ENCODE assay signal across 8 mouse cellular contexts in genomic region chr10:79920958-79921535, GRCm38 (mm10). TPM values are rescaled to one million over a fixed set of nuclear protein-coding genes. Genes with fewer than 3 reads are reported as not detected.
DNase-seq lines count a peak whose midpoint lies in the region; ATAC-seq and TF ChIP-seq lines count a peak whose summit lies in the region.

Gene R3hdm4 (minus strand): TSS chr10:79921208.

- no peak for DNase-seq in lung, postnatal 25 days (ENCODE audit: low spot score)
- DNase-seq in gastrocnemius, postnatal 25 days, result no peak
- DNase-seq in midbrain, embryonic 10.5 days (ENCODE audit: low spot score), result no peak
- DNase-seq in frontal cortex, postnatal 25 days (ENCODE audit: low spot score in 2 of 2), result no peak
- no peak for DNase-seq in c-Kit-positive CD71-positive TER-119-positive erythroid progenitor cells, embryonic 14.5 days (ENCODE audit: low spot score)

- peaks cover 47% of the 10 kb centered on the region for H3K4me1 ChIP-seq in lung, embryonic 15.5 days
- H3K4me1 ChIP-seq in bone marrow macrophage, adult 2 months (ENCODE audit: control insufficient read depth, insufficient read depth, low read length), result peaks cover 14% of the 10 kb centered on the region
- peaks cover 39% of the 10 kb centered on the region for H3K4me1 ChIP-seq in intestine, embryonic 16.5 days (ENCODE audit: control insufficient read depth, insufficient read depth, low read length)
- peaks cover 71% of the 10 kb centered on the region for H3K4me1 ChIP-seq in midbrain, embryonic 10.5 days

- no peaks in the 10 kb centered on the region for H3K36me3 ChIP-seq in lung, embryonic 15.5 days
- H3K36me3 ChIP-seq in intestine, embryonic 16.5 days (ENCODE audit: control insufficient read depth, insufficient read depth, low read length), result no peaks in the 10 kb centered on the region
- H3K36me3 ChIP-seq in midbrain, embryonic 10.5 days, result no peaks in the 10 kb centered on the region

- peaks cover 62% of the 10 kb centered on the region for H3K27me3 ChIP-seq in lung, embryonic 15.5 days
- peaks cover 48% of the 10 kb centered on the region for H3K27me3 ChIP-seq in intestine, embryonic 16.5 days (replicated peaks; ENCODE audit: control insufficient read depth, insufficient read depth, low read length)
- H3K27me3 ChIP-seq in midbrain, embryonic 10.5 days (ENCODE audit: low read depth, poor library complexity, severe bottlenecking), result peaks cover 77% of the 10 kb centered on the region

- no peak for TF ChIP-seq POLR2A in bone marrow macrophage, adult 2 months (IDR thresholded peaks at IDR 0.05; ENCODE audit: borderline replicate concordance, low read depth, low read length)

- WGBS in lung, embryonic 15.5 days, result 4% methylated on average over 41 of the region's 41 CpGs
- WGBS in intestine, embryonic 16.5 days, result 4% methylated on average over 41 of the region's 41 CpGs
- WGBS in midbrain, embryonic 10.5 days, result 4% methylated on average over 41 of the region's 41 CpGs

- H3K27ac ChIP-seq in lung, embryonic 15.5 days, result no peak within 1 kb of the TSS
- no peak within 1 kb of the TSS for H3K27ac ChIP-seq in bone marrow macrophage, adult 2 months (ENCODE audit: insufficient read depth, low read depth, low read length)
- no peak within 1 kb of the TSS for H3K27ac ChIP-seq in intestine, embryonic 16.5 days (ENCODE audit: low read length)
- H3K27ac ChIP-seq in midbrain, embryonic 10.5 days (replicated peaks), result no peak within 1 kb of the TSS; the same call in 1 of the 2 replicates

- no peak for ATAC-seq in lung, embryonic 15.5 days (ENCODE audit: borderline replicate concordance, extremely low read depth, low FRiP score, low TSS enrichment)
- ATAC-seq in intestine, embryonic 16.5 days, result 0 out of 2 replicates have a peak, but pooled peaks have one; percentile 14

- H3K4me3 ChIP-seq in lung, embryonic 15.5 days, result peak within 1 kb of the TSS; percentile 29
- H3K4me3 ChIP-seq in bone marrow macrophage, adult 2 months (ENCODE audit: insufficient read depth, low read length), result no peak within 1 kb of the TSS
- H3K4me3 ChIP-seq in intestine, embryonic 16.5 days (ENCODE audit: low read length), result peak within 1 kb of the TSS; percentile 37
- H3K4me3 ChIP-seq in midbrain, embryonic 10.5 days, result peak within 1 kb of the TSS; percentile 76

- no peak for TF ChIP-seq CTCF in bone marrow macrophage, adult 2 months (IDR thresholded peaks at IDR 0.05; ENCODE audit: low read depth, low read length)

- H3K4me2 ChIP-seq in lung, embryonic 15.5 days, result peak within 1 kb of the TSS; percentile 53
- peak within 1 kb of the TSS; percentile 67 for H3K4me2 ChIP-seq in intestine, embryonic 16.5 days (ENCODE audit: low read depth, low read length)

- no peaks in the 10 kb centered on the region for H3K9me3 ChIP-seq in lung, embryonic 15.5 days
- H3K9me3 ChIP-seq in intestine, embryonic 16.5 days (ENCODE audit: control insufficient read depth, low read length), result no peaks in the 10 kb centered on the region
- H3K9me3 ChIP-seq in midbrain, embryonic 10.5 days (replicated peaks), result no peaks in the 10 kb centered on the region

- H3K9ac ChIP-seq in lung, embryonic 15.5 days, result peak within 1 kb of the TSS; percentile 24; the same call in 1 of the 2 replicates
- H3K9ac ChIP-seq in intestine, embryonic 16.5 days (ENCODE audit: low read depth, low read length), result peak within 1 kb of the TSS; percentile 58

RNA-seq across cellular contexts. Expression of gene R3hdm4, which starts in this region (rescaled TPM):
- 143 and 152 TPM in 2 replicates for polyA plus RNA-seq in lung, embryonic 15.5 days (2015; fragmentation: Nextera tagmentation; extraction: Ambion mirVana)
- polyA plus RNA-seq in bone marrow macrophage, adult 2 months (2012; ENCODE audit: insufficient read depth, insufficient read length, missing spikeins), result 87.2 and 90.4 TPM in 2 replicates
- total RNA-seq in gastrocnemius, postnatal 25 days (2021), result 100 to 1,000 TPM; 103 to 113 TPM
- polyA plus RNA-seq in intestine, embryonic 16.5 days (2015; fragmentation: Nextera tagmentation; extraction: Ambion mirVana), result 105 and 116 TPM in 2 replicates
- polyA plus RNA-seq in midbrain, embryonic 10.5 days (2016; fragmentation: Nextera tagmentation; extraction: Ambion mirVana), result 126 and 154 TPM in 2 replicates
